Mouse (Mus musculus) ES-CJ7 (cell line): ENCODE results near the gene Ube2l3.

Experiments used
- DNase-seq: peaks from one replicate; pipeline ENCODE4 v3.0.0; 2011; ENCODE audit warnings: low read depth, low spot score

Gene Ube2l3

DNA sequence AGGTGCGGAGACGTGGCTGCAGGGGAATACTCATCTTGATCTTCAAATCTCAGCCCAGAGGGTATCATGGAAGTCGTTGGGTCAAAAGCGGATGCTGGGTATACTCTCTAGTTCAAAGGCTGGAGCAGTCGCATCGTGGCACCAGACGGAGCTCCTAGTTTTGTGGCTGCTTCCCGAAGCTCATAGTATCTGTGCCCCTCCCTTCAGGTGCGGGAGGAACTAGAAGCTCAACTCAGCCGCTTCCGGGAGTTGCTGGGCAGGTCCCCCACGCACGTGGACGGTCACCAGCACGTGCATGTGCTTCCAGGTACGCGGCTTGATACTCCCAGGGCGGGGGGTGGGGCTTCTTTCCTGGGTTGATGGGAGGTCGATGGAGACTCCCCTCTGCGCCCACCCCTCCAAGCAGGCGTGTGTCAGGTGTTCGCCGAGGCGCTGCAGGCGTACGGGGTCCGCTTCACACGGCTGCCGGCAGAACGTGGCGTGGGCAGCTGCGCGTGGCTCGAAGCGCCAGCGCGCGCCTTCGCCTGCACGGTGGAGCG lies 55.0 kb downstream of the Ube2l3 start:
- DNase-seq: peak; percentile 54

DNA sequence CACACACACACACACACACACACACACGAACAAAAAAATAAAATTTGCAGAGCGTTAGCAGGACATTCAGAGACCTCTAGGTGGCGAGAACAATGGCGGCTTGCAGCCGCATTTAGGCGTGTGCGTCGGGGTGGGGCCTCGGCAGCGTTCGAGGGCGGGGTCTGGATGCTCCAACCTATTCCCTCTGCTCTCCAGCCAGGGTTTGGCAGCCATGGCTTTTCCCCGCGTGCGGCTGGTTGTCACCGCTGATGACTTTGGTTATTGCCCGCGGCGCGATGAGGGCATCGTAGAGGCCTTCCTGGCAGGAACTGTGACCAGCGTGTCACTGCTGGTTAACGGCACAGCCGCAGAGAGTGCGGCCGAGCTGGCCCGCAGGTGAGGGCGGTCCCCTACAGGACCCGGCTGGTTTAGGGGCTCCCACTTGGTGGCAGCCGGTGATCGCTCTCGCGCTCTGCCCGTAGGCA lies 55.6 kb downstream of the Ube2l3 start, which contains the start of gene Ccdc116:
Gene Ccdc116, minus strand, starts transcription at position 458 of the 464 bp plus-strand sequence.
- DNase-seq: peak; percentile 93

DNA sequence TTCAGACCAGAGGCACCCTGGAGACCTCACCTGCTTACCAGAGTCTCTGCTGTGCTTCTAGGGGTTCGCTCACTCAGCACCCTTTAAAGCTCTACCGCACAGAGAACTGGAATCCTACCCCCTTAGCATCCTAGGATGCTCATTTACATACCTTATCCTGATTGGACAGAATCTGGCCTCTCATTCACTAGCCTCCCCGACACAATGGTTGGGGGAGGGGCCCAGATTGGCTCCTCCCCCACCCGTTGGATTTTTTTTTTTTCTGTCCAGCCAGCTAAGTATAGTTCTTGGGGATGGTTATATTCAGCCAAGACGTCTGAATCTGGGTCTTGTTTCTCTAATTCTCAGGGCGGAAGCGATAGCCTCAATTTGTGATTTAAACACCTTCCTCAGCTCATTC lies 58.1 kb downstream of the Ube2l3 start, which contains the start of gene Ydjc:
Gene Ydjc, plus strand, starts transcription at position 283 of the 400 bp plus-strand sequence.
- peak; percentile 82 for DNase-seq

DNA sequence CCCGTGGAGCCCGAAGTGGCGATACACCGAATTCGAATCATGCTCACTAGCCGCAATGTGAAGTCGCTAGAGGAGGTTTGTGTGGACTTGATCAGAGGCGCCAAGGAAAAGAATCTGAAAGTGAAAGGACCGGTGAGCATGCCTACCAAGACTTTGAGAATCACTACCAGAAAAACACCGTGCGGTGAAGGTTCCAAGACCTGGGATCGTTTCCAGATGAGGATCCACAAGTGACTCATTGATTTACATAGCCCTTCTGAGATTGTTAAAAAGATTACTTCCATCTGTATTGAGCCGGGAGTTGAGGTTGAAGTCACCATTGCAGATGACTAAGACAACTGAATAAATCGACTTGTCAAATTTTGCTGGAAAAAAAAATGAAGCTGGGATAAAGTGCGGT lies 65.1 kb downstream of the Ube2l3 start:
- DNase-seq: no peak

DNA sequence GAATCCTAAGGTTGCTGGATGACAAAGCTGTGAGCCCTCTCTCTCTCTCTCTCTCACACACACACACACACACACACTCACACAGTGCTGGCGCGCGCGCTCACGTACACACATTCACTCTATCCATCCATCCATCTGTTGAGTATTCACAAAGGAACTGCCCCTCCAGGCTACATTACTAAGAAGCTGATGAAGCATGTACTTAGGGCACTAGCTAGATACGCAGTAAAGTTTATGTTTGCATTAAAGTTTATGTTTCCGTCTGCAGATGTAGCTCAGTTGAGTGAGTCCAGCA lies 69.6 kb downstream of the Ube2l3 start:
- no peak for DNase-seq

DNA sequence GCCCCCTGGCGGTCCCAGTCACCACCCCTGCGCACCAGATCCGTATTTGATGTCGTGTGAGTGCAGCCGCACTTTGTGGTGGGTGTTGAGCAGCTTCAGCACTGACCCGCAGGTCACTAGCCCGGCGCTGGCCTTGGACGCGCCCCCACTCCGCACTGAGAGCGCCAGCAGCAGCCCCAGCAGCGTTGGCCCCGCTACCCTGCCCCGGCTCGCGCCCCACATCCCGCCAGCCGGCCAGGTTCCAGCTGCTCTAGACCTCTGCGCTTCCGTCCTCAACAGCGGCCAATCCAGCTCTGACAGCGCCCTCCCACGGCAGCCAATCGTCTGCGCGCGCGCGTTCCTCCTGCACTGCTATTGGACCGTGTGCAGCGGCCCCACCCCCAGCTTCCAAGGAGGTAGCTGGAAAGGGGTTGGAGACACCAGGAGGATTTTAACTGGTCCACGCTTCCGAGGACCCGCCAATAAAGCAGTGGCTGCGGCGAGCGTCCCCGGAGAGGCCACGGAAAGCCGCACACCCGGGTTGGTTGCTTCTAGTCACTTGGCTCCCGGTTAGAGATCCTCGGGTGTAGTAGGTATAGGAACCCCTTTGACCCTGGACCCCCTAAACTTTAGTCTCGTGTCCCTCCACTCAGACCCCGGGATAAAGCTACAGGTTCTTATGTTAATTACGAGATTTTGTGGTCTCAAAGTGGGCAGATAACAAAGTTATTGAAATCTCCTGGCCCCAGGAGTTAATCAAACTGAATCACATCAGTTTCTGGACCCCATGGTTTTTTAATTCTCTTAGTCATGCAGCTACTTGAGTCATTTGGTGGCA lies 70.2 kb downstream of the Ube2l3 start, which contains the start of gene Sdf2l1:
Gene Sdf2l1, minus strand, starts transcription at position 295 of the 817 bp plus-strand sequence.
- DNase-seq: peak; percentile 97

DNA sequence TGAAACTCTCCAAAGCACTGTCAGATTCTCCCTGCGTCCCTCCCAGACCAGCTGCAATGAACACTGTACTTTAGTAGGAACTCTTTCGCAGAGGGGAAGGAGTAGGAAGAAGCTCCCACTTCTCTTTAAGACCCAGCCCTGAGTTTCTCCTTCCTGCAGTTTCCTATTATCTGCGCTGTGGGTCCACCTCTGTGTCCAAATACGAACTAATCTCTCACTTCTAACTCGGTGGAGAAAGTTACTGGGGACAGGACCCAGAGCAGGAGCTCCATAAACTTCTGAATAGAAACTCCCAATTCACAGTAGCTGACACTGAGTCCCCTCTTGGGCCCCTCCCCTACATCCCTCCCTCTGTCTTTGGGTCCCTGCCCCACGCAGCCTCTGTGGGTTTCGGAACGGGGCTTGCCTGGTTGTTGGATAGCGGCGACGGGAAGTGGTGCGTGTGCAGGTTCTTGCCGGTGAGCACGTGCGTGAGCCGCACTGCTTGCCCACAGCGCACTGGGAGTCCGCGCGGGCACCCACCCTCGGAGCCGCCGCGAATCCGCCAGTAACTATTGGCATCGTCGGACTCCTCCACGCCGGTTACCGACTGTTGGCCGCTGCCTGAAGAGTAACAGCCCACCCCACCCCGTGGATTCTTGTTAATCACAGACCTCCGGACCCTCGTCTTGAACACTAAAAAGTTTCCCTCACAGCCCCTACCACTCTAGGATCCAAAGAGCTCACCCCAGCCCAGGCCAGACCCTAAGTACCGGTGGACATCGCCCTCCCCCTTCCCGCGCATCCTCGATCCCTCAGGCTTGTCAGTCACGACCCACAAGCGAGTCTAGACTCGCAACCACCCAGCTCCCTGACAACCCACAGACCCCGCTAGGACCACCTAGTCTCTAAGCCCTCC lies 71.0 kb downstream of the Ube2l3 start:
- DNase-seq: peak; percentile 30

DNA sequence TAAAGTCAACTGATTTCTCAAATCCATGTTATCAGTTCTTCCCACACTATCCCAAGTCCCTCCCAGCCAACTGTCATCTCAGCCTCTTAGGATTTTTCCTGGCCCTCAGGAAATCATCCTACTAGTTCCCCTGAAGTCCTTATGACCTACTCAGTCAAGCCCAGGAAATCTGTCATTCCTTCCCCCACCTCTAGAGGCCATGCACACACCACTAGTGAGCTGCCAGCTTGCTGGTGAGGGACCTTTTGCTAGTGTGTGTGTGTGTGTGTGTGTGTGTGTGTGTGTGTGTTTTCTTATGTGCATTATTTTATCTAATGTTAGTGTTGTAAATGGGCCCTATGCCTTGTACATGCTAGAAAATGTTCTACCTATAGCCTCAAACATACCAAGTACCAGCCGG lies 75.2 kb downstream of the Ube2l3 start:
- DNase-seq: peak; percentile 82

DNA sequence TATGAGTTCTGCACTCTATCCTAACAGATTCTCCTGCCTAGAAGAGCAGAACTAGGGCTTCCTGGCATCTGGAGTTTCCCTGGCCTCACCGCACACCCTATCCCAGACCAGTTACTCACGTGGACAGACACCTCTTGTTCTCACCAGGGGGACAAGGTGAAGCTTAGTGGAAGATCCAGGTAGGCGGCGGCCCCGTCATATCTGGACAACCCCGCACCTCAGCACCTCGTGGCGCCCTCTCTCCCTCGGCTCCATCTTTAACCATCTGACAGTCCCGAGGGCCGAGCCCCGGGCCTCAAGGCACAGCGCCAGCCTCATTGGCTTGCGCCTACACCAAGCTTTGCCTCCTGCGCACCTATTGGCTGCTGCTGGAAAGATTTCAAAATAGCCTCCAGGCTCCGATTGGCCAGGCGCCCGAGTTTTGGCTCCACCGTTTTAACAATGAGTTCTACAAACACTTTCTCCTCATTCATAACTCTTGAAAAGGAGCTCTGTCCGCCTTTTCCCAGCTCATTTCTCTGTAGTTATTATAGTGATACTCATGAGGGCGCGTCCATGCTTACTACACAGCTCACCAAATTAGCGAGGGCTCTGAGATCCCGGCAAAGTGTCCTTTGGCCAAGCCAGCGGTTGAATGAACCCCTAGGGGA lies 77.5 kb downstream of the Ube2l3 start, which contains the start of gene 2610318N02Rik:
Gene 2610318N02Rik, minus strand, starts transcription at position 297 of the 650 bp plus-strand sequence.
- peak; percentile 86 for DNase-seq

DNA sequence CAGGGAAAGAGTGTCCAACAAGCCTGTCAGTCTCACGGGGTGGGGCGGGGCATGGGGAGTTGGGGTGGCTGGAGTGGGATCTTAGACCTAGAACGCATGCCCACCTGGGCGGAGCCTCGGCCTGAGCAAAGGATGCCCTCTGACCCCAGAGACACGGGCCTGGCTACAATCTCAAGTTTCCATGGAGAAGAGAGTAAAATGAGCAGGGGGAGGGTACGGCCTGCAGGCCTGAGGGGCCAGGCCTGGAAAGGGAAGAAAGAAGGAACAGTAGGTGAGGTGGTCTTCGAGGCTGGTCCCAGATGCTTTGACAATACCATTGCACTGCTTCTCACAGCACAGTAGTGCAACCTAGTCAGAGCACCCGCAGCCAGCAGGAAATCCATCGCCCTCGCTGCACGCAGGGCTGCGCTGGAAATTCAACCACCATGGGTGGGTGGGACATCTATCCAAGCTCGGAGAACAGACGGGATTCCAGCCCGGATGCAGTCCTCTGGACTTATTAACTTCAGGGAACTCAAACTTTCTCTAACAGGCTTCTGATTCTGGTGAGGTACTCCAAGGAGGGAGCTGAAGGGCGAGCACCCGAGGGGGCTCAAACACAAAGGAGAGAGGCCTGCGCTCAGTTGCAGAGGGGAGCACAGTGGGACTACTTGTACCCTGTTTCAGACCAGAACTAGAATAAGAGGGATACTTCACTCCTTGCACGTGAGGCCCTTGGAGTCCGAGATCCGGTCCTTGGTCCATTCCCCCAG lies 78.2 kb downstream of the Ube2l3 start:
- peak; percentile 70 for DNase-seq

DNA sequence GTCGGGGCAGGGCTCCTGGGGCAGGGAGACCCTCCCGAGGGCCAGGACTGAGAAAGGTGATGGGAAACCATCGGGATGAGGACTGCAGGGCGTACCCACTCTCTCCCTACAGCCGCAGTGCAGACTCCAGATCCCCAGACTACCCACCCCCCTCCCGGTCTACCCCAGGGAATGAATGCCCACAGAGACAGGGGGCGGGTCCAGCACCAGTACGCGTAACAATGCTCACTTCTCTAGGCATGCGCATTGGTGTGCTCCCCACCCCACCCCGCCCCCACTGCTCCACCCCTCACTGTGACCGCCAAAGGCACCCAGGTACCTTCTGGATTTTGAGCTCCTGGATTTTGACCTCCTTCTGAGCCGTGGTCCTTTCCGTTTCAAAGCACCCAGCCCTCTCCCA lies 80.9 kb downstream of the Ube2l3 start:
- peak; percentile 82 for DNase-seq

DNA sequence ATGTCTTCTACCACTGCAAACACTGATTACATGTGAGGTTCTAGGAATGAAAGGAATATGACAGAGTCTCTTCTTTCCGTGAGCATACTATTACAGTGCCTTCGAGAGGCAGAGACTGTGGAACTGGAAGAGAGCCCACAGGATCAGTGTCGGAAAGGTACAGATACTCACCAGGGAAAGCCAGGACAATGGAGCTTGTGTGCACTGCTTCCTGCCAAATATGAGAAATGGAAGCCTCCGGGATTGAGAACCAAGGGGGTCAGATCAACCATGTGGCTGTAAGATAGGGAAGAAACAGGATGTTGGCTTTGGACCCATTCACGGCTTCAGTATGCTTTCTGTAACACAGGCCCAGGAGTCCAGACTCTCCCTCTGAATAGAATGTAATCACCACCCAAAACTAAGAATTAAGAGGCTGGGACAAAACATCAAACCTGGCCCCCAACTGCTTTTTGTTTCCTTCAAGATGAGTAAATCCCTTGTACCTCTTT lies 85.1 kb downstream of the Ube2l3 start:
- DNase-seq: no peak

DNA sequence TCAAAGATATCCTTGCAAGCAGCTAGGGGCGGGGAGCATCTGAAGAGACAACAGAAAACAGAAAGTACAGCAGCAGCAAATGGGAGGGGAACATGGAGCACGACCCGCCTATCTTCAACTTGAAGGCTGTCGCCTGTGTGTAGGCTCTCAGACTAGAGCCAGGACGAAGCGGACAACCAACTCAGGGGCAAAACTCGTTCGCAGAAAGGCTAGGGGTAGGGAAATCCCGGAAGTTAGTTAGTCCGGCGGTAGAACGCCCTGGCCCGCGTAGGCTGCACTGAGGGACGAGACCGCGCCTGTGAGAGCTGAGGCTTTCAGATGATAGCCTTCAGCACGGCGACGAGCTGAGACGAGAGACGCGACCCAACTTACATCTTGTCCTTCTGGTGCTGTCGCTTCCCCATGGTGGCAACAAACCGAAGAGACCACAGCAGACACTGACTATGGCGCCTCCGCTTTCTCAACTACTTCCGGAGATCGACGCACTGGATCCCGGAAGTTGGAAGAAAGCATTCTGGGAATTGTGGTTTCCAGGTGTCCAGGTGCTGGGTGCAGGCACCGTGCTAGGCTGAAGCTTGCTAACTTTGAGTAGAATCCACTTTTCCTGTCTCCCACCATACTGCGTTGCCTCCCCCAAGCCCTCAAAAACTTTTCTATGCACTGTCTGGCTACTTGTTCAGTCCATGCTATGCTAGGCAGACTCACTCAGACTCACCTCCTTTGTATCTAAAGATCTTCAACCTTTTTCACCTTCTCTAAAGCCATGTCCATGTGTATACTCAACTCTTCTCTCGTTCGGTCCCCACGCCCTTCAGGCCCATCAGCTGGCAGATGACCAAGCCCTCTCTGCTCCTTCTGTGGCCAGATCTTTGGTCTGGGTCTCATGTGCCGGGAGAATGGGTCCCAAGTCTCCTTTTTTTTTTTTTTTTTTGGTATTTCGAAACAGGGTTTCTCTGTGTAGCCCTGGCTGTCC lies 91.4 kb downstream of the Ube2l3 start, which contains the start of gene Ppil2:
Gene Ppil2, minus strand, starts transcription at position 487 of the 973 bp plus-strand sequence.
- DNase-seq: peak; percentile 83

DNA sequence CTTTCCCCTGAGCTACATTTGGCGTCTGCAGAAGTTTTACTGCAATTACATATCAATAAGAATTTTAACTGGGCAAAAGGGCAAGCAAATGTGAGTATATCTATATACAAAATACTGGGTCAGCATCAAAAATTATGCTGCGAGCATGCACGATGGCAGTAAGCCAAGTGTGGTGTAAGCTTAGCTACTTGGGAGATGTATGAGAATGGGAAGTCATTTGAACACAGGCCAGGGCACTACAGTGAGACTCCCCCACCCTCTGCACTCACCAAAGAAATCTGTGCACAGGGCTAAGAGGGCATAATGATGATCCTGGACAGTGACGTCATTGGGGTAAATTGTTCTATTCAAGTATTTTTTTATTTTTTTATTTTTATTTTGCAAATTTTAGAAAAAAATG lies 97.8 kb downstream of the Ube2l3 start:
- no peak for DNase-seq

DNA sequence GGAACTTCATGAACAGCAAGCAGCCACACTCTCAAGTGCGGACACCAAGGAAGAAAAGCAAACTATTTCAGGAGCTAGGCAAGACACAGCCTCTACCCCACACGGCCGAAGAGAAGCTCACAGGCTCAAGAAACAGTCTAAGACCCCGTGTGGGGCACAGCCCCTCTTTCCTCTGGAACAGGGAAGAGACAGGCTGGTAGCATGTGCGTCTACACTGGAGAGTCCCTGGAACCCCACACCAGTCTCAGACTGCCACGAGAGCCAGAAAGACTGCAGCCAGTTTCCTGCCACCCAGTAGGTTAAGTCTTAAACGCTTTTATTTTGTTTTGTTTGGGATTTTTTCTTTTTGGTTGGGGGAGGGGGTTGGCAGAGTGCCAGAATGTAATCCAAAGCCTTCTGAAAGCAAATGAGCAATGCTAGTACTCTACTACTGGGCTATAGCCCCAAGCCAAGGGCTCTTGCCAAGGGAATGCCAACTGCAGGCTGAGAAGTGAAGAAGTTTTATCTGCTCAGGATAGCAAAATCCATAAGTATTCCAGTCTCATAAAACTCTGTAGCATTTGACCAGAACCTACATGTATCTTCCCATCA lies 99.7 kb downstream of the Ube2l3 start:
- no peak for DNase-seq
